Mouse (Mus musculus) cerebellum, postnatal 4 days (tissue): Measurements from ENCODE around the gene Slc28a1.

Experiments used
- DNase-seq, 2 experiments: peaks; one replicate each; pipeline ENCODE4 v3.0.0; 2022; ENCODE audit warnings: low spot score in 2 of 2, mixed read lengths in 1 of 2

The Slc28a1 gene

GRCm38 (mm10) chr7:81212697-81213346 is 98.2 kb downstream of the Slc28a1 start:
- DNase-seq, result peak; percentile 68 to 83

GRCm38 (mm10) chr7:81213347-81214152 is 99.0 kb downstream of the Slc28a1 start, which contains the start of gene Pde8a:
Gene Pde8a (plus strand): TSS chr7:81213596.
- peak in 1 of 2 experiments; percentile 9 for DNase-seq

- DNase-seq, result no peak
Measured at GRCm38 (mm10) chr7:81214153-81214907, 99.7 kb downstream of the Slc28a1 start.

GRCm38 (mm10) chr7:81215950-81216349 is 101.4 kb downstream of the Slc28a1 start:
- DNase-seq, result no peak

- no peak for DNase-seq
Measured at GRCm38 (mm10) chr7:81219321-81219720, 104.7 kb downstream of the Slc28a1 start.
